Mouse (Mus musculus) embryonic facial prominence, embryonic 10.5 days (tissue): ENCODE results near the gene Trex1. TPM values are rescaled to one million over a fixed set of nuclear protein-coding genes. Genes with fewer than 3 reads are reported as not detected.

Source experiments
- DNase-seq: peaks from one replicate; pipeline ENCODE4 v3.0.0-alpha.2; 2017; ENCODE audit warnings: low spot score
- H3K27ac ChIP-seq: fragments of 300-500 bp; sonication (generic); replicated peaks from 2 replicates; pipeline ENCODE4 v1.5.1; 2016; ENCODE audit warnings: mild to moderate bottlenecking
- H3K27me3 ChIP-seq: fragments of 300-500 bp; sonication (generic); replicated peaks from 2 replicates; pipeline ENCODE4 v1.6.1; 2016; ENCODE audit warnings: low read depth, mild to moderate bottlenecking; ENCODE audit not compliant: poor library complexity, severe bottlenecking
- H3K36me3 ChIP-seq: fragments of 300-500 bp; sonication (generic); replicated peaks from 2 replicates; pipeline ENCODE4 v1.6.1; 2016; ENCODE audit warnings: mild to moderate bottlenecking, moderate library complexity
- H3K4me1 ChIP-seq: fragments of 300-500 bp; sonication (generic); 2 replicates; pipeline ENCODE4 v1.6.1; 2016
- H3K4me3 ChIP-seq: fragments of 300-500 bp; sonication (generic); 2 replicates; pipeline ENCODE4 v1.5.1; 2016; ENCODE audit warnings: mild to moderate bottlenecking, moderate library complexity
- H3K9me3 ChIP-seq: fragments of 300-500 bp; sonication (generic); 2 replicates; pipeline ENCODE4 v1.6.1; 2016; ENCODE audit warnings: mild to moderate bottlenecking
- WGBS: fragments of 180-500 bp; shearing (Covaris S2); methylation state at CpG from one replicate; pipeline ENCODE4 v1.1.7; 2016; 5-methylcytosine and 5-hydroxymethylcytosine counted together
- polyA plus RNA-seq: library from polyadenylated mRNA; unstranded; fragments of >200 nt; fragmentation: Nextera tagmentation; extraction: Ambion mirVana; gene quantifications from 2 replicates; pipeline ENCODE4 v1.2.1, GENCODE M21; 2016

The Trex1 gene
- polyA plus RNA-seq, 1 experiment from 2014 or later, result 8.4 TPM

DNA sequence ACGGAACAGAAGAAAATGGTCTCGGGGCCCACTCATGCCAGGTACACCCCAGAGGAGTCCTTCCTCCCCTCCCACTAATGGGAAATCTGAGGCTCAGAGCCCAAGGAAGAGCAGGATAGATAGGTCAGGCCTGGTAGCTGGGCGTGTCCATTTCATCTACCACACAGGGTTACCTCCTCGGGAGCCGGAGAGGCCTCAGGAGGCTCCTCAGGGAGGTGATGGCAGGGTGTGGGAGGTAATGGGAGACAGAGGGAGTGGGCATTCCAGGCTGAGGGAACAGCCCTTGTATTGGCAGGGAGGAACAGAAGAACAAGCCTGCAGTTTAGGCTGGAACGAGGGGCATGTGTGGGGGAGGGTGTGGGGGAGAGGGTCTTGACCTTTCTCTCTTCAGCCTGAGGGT lies 37.3 kb upstream of the Trex1 start:
- Histone ChIP-seq H3K9me3 (no peaks in the 10 kb centered on the region), H3K4me3 (peak overlapping the region; percentile 87), H3K4me1 (peaks cover 65% of the 10 kb centered on the region), H3K27me3 (no peaks in the 10 kb centered on the region), H3K27ac (peak overlapping the region; percentile 100), H3K36me3 (peaks cover 45% of the 10 kb centered on the region)
- DNase-seq, result peak; percentile 42
- WGBS, result 27% methylated on average over 6 of the region's 6 CpGs

- no peak for DNase-seq
- Histone ChIP-seq H3K4me1 (peaks cover 70% of the 10 kb centered on the region), H3K36me3 (peaks cover 45% of the 10 kb centered on the region)
These were observed 36.7 kb upstream of the Trex1 start for GRCm38 (mm10) chr9:109096251-109096661.

DNA sequence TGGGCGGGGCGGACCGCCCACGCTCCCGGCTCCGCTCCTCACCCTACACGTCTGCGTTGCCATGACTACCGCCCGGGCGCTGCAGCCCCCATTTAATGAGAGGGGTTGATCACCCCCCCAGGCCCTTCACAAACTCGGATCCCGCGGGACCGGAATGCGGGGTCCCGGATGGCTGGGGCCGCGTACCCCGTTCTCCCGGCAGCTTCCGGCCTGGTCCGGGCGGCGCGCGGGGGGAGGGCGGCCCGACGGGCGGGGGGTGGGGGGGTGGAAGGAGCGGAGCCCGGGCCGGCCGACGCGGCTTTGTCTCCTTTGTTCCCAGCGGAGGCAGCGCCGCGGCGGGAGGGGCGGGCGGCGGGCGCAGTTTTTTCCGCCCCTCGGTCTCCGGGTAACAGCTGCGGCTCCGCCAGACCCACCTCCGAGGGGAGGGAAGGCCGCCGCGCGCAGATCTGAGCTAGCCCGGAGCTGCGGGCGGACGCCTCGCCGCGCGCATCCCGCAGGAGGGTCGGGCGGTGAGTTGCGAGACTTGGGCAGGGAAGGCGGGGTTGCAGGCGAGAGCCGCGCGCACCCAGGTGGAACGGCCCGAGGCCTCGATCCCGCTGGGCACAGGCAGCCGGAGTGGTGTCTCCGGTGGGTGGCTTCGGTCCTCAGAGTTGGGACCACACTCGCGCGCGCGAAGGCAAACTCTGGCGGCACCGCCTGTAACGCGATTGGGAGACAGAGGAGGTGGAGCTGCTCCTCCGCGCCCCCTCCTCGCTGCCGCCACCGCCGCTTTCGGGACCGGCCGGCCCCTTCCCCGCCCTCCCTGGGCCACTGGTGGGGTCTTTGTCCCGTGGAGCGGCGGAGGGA lies 35.8 kb upstream of the Trex1 start, which contains the start of gene Plxnb1:
TSS of gene Plxnb1 (plus strand) at position 253 of the 846 bp plus-strand sequence.
- Histone ChIP-seq H3K36me3 (peaks cover 45% of the 10 kb centered on the region), H3K4me3 (peak within 1 kb of the TSS; percentile 87), H3K9me3 (no peaks in the 10 kb centered on the region), H3K27ac (peak within 1 kb of the TSS; percentile 100), H3K4me1 (peaks cover 77% of the 10 kb centered on the region), H3K27me3 (no peaks in the 10 kb centered on the region)
- peak; percentile 90 for DNase-seq
- under 1% methylated on average over 101 of the region's 102 CpGs for WGBS

More at GRCm38 (mm10) chr9:109096251-109096661, 36.7 kb upstream of the Trex1 start:
- Histone ChIP-seq H3K27me3 (no peaks in the 10 kb centered on the region), H3K27ac (peak overlapping the region; percentile 100), H3K4me3 (peak overlapping the region; percentile 87), H3K9me3 (no peaks in the 10 kb centered on the region)
- 29% methylated on average over 9 of the region's 9 CpGs for WGBS

GRCm38 (mm10) chr9:109094553-109095136 lies 35.1 kb upstream of the Trex1 start:
- no peaks in the 10 kb centered on the region for H3K9me3 ChIP-seq
- 1% methylated on average over 21 of the region's 21 CpGs for WGBS
- peak overlapping the region; percentile 87 for H3K4me3 ChIP-seq
- H3K27ac ChIP-seq, result peak overlapping the region; percentile 100
- H3K36me3 ChIP-seq, result peaks cover 44% of the 10 kb centered on the region
- no peaks in the 10 kb centered on the region for H3K27me3 ChIP-seq
- H3K4me1 ChIP-seq, result peaks cover 82% of the 10 kb centered on the region
- peak; percentile 83 for DNase-seq

GRCm38 (mm10) chr9:109093786-109094552 lies 34.4 kb upstream of the Trex1 start:
- 13% methylated on average over 11 of the region's 11 CpGs for WGBS
- H3K36me3 ChIP-seq, result peaks cover 37% of the 10 kb centered on the region
- no peaks in the 10 kb centered on the region for H3K27me3 ChIP-seq
- no peaks in the 10 kb centered on the region for H3K9me3 ChIP-seq
- no peak for DNase-seq
- H3K4me3 ChIP-seq, result peak overlapping the region; percentile 87
- H3K27ac ChIP-seq, result peak overlapping the region; percentile 100
- H3K4me1 ChIP-seq, result peaks cover 76% of the 10 kb centered on the region

GRCm38 (mm10) chr9:109092799-109093198 lies 33.3 kb upstream of the Trex1 start:
- Histone ChIP-seq H3K36me3 (peaks cover 33% of the 10 kb centered on the region), H3K9me3 (no peaks in the 10 kb centered on the region), H3K27ac (0 out of 2 replicates have a peak overlapping the region, but pooled peaks have one; percentile 15), H3K4me1 (peaks cover 70% of the 10 kb centered on the region), H3K27me3 (no peaks in the 10 kb centered on the region), H3K4me3 (0 out of 2 replicates have a peak overlapping the region, but pooled peaks have one; percentile 28)
- 30% methylated on average over 6 of the region's 6 CpGs for WGBS
- no peak for DNase-seq

DNA sequence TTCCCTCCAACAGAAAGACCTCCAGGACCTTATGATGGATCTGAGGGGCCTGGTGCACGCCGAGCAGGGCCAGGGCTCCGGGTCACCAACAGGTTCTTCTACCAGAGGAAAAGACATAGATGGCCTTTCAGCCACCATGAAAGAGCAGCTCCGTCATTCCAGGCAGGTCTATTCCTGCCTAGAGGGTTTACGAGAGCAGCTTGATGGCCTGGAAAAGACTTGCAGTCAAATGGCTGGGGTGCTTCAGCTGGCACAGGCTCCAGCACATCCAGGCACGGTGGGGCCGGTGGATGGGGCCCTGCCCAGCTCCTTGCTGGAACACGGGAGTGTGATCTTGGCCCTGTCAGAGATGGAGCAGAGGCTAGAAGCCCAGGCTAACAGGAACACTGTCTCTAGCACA lies 32.3 kb upstream of the Trex1 start:
- WGBS, result 92% methylated on average over 8 of the region's 8 CpGs
- H3K4me3 ChIP-seq, result no peak overlapping the region
- peaks cover 33% of the 10 kb centered on the region for H3K36me3 ChIP-seq
- no peaks in the 10 kb centered on the region for H3K27me3 ChIP-seq
- no peak overlapping the region for H3K27ac ChIP-seq
- peaks cover 60% of the 10 kb centered on the region for H3K4me1 ChIP-seq
- H3K9me3 ChIP-seq, result no peaks in the 10 kb centered on the region
- no peak for DNase-seq

DNA sequence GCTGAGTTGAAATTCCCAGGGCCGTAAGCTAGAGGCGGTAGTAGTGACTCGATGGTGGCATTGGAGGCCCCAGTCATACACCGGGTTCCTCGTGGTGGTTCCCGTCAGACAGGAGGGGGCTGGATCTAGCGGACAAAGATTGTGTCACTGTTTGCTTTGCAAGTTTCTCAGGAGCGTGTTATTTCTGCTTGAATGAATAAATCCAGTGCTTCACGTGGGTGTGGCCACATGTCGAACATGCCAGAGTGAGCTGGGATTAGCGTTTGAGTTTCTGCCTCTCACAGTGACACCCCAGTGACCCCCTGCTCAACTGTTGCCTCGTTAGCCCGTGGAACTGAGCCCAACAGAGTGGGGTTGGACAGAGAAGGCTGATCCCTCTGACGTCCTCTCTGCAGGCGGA lies 30.9 kb upstream of the Trex1 start:
- 69% methylated on average over 15 of the region's 15 CpGs for WGBS
- Histone ChIP-seq H3K27ac (0 out of 2 replicates have a peak overlapping the region, but pooled peaks have one; percentile 3), H3K27me3 (no peaks in the 10 kb centered on the region), H3K4me3 (no peak overlapping the region), H3K9me3 (no peaks in the 10 kb centered on the region), H3K36me3 (peaks cover 33% of the 10 kb centered on the region), H3K4me1 (peaks cover 52% of the 10 kb centered on the region)
- no peak for DNase-seq

- Histone ChIP-seq H3K4me1 (peaks cover 35% of the 10 kb centered on the region), H3K4me3 (no peak overlapping the region), H3K9me3 (no peaks in the 10 kb centered on the region), H3K36me3 (peaks cover 32% of the 10 kb centered on the region), H3K27ac (peak overlapping the region; percentile 63), H3K27me3 (no peaks in the 10 kb centered on the region)
- WGBS, result 17% methylated on average over 5 of the region's 5 CpGs
- DNase-seq, result peak; percentile 29
These were observed 28.5 kb upstream of the Trex1 start for GRCm38 (mm10) chr9:109087987-109088386.

GRCm38 (mm10) chr9:109084922-109085321 lies 25.4 kb upstream of the Trex1 start:
- 17% methylated on average over 2 of the region's 2 CpGs for WGBS
- Histone ChIP-seq H3K4me3 (no peak overlapping the region), H3K4me1 (peaks cover 27% of the 10 kb centered on the region), H3K9me3 (no peaks in the 10 kb centered on the region), H3K36me3 (peaks cover 15% of the 10 kb centered on the region), H3K27ac (no peak overlapping the region), H3K27me3 (no peaks in the 10 kb centered on the region)
- peak; percentile 53 for DNase-seq

GRCm38 (mm10) chr9:109082124-109082800 lies 22.7 kb upstream of the Trex1 start, which contains the start of the genes Ccdc51 and Tma7:
Ccdc51 (plus strand) TSS chr9:109082493.
Tma7 (minus strand) TSS chr9:109082587.
- Histone ChIP-seq H3K4me3 (peak within 1 kb of the TSS; percentile 87), H3K27ac (peak within 1 kb of the TSS; percentile 91), H3K4me1 (peaks cover 20% of the 10 kb centered on the region), H3K27me3 (no peaks in the 10 kb centered on the region), H3K36me3 (peaks cover 35% of the 10 kb centered on the region), H3K9me3 (no peaks in the 10 kb centered on the region)
- peak; percentile 92 for DNase-seq
- WGBS, result under 1% methylated on average over 37 of the region's 37 CpGs

DNA sequence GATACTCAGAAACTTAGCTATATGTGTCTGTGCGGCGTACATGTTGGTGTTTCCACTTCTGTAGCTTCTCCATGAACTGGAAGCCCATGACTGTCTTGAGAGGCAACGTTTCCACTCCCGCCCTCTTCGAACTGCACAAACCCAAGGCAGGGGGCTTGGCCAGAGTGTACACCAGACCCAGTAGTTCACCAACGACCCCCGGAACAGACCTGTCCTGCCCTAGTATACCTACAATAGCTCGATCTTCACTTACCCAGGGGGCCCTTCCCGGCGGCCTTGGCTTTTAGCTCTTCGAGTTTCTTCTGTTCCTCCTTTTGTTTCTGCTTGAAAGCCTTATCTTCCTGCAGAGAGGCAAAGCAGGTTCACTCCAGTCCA lies 22.2 kb upstream of the Trex1 start:
- 8% methylated on average over 11 of the region's 11 CpGs for WGBS
- peaks cover 20% of the 10 kb centered on the region for H3K4me1 ChIP-seq
- H3K9me3 ChIP-seq, result no peaks in the 10 kb centered on the region
- H3K27ac ChIP-seq, result peak overlapping the region; percentile 91
- peaks cover 35% of the 10 kb centered on the region for H3K36me3 ChIP-seq
- H3K4me3 ChIP-seq, result peak overlapping the region; percentile 87
- DNase-seq, result no peak
- no peaks in the 10 kb centered on the region for H3K27me3 ChIP-seq
